Mouse (Mus musculus) liver, embryonic 16.5 days (tissue): Measurements from ENCODE around the gene Npl. TPM values are rescaled to one million over a fixed set of nuclear protein-coding genes. Genes with fewer than 3 reads are reported as not detected.

Experiments used
- ATAC-seq: fragments of 200-750 bp; cut with Nextera tagmentation; 2 replicates; pipeline ENCODE4 v1.8.0; 2017; ENCODE audit warnings: low read depth, mild to moderate bottlenecking, moderate number of reproducible peaks, moderate library complexity
- H3K27ac ChIP-seq: fragments of 300-500 bp; sonication (generic); 2 replicates; pipeline ENCODE4 v1.5.1; 2014; ENCODE audit warnings: mild to moderate bottlenecking, low read length
- H3K27me3 ChIP-seq: fragments of 300-500 bp; sonication (generic); 2 replicates; pipeline ENCODE4 v1.6.1; 2014; ENCODE audit warnings: low read depth, low read length, mixed read lengths; ENCODE audit not compliant: control insufficient read depth, insufficient read depth
- H3K36me3 ChIP-seq: fragments of 300-500 bp; sonication (generic); 2 replicates; pipeline ENCODE4 v1.6.1; 2014; ENCODE audit warnings: mild to moderate bottlenecking; ENCODE audit not compliant: control insufficient read depth, insufficient read depth
- H3K4me1 ChIP-seq: fragments of 300-500 bp; sonication (generic); 2 replicates; pipeline ENCODE4 v1.6.1; 2014; ENCODE audit warnings: low read depth, low read length, mixed read lengths; ENCODE audit not compliant: control insufficient read depth
- H3K4me2 ChIP-seq: fragments of 300-500 bp; sonication (generic); 2 replicates; pipeline ENCODE4 v1.6.1; 2014; ENCODE audit warnings: low read depth, low read length, mixed read lengths
- H3K4me3 ChIP-seq: fragments of 300-500 bp; sonication (generic); 2 replicates; pipeline ENCODE4 v1.5.1; 2014; ENCODE audit warnings: low read depth, mild to moderate bottlenecking, low read length
- H3K9ac ChIP-seq: fragments of 300-500 bp; sonication (generic); 2 replicates; pipeline ENCODE4 v1.6.1; 2014; ENCODE audit warnings: low read depth, low read length
- H3K9me3 ChIP-seq: fragments of 300-500 bp; sonication (generic); replicated peaks from 2 replicates; pipeline ENCODE4 v1.6.1; 2016; ENCODE audit warnings: low read length; ENCODE audit not compliant: control insufficient read depth
- WGBS: fragments of 180-500 bp; shearing (Covaris S2); extraction: QIAGEN DNeasy Blood & Tissue Kit; methylation state at CpG from one replicate; pipeline ENCODE4 v1.1.7; 2014; ENCODE audit not compliant: insufficient replicate concordance; 5-methylcytosine and 5-hydroxymethylcytosine counted together
- polyA plus RNA-seq: library from polyadenylated mRNA; unstranded; fragments of >200 nt; fragmentation: Nextera tagmentation; extraction: Ambion mirVana; gene quantifications from 2 replicates; pipeline ENCODE4 v1.2.1, GENCODE M21; 2015

Gene Npl
- polyA plus RNA-seq, 1 experiment from 2014 or later: 7.0 TPM

DNA sequence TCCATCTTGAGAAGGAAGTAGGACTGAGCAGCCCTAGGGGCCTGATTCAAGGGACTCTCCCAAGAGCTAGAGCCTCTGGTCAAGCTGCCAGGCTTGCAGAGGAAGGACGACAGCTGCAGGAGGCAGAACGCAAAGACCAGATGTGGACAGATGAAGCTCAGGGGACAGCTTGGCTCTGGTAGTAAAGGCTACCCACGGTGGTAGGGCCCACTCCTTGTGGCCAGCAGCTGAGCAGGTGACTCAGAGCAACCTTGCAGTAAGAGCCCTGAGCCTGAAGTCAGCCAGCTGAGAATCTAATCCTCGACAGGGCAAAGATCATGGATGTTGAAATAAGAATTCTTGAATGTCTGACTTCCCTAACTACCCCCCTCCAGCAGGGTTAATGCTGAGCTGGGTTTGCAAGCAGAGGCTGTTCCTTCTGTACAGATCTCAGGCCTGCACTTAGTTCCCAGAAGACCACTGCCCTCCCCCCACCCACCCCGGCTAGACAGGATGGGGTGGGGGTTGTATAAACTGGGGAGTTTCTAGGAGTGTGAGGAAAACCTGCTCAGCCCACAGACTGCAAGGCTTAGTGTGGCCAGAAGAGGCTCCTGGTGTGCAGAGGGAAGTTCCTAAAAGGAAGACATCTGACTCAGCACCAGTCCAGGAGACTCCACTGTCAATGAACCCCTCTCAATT is 48.1 kb downstream of the Npl start:
- H3K4me3 ChIP-seq: no peak overlapping the region
- no peak overlapping the region for H3K9ac ChIP-seq
- peak; percentile 47; the same call in 1 of the 2 replicates for ATAC-seq
- H3K9me3 ChIP-seq: no peaks in the 10 kb centered on the region
- no peaks in the 10 kb centered on the region for H3K27me3 ChIP-seq
- H3K4me1 ChIP-seq: no peaks in the 10 kb centered on the region
- WGBS: 37% methylated on average over 5 of the region's 5 CpGs
- no peak overlapping the region for H3K27ac ChIP-seq
- H3K36me3 ChIP-seq: no peaks in the 10 kb centered on the region
- H3K4me2 ChIP-seq: no peak overlapping the region

DNA sequence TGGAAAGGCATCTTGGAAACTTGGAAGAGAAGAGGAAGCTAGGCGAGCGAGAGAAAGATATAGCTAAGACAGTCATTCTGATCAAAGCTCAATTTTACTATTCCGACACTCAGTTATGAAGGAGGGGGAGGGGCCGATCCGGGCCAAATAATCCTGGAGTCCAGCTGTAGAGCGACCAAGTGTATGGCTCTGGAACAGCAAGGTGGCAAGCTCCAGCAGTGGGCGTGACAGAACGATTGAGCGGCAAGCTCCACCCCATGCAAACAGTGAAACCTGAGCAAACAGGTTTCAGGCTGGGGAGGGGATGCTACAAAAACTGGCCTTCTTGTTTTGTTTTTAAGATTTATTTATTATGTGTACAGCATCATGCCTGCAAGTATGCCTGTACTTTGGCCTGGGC is 49.8 kb downstream of the Npl start:
- no peak overlapping the region for H3K4me2 ChIP-seq
- no peaks in the 10 kb centered on the region for H3K9me3 ChIP-seq
- ATAC-seq: no peak
- no peak overlapping the region for H3K4me3 ChIP-seq
- 67% methylated on average over 9 of the region's 9 CpGs for whole genome bisulfite sequencing
- H3K36me3 ChIP-seq: no peaks in the 10 kb centered on the region
- no peak overlapping the region for H3K27ac ChIP-seq
- H3K9ac ChIP-seq: no peak overlapping the region
- no peaks in the 10 kb centered on the region for H3K4me1 ChIP-seq
- no peaks in the 10 kb centered on the region for H3K27me3 ChIP-seq

DNA sequence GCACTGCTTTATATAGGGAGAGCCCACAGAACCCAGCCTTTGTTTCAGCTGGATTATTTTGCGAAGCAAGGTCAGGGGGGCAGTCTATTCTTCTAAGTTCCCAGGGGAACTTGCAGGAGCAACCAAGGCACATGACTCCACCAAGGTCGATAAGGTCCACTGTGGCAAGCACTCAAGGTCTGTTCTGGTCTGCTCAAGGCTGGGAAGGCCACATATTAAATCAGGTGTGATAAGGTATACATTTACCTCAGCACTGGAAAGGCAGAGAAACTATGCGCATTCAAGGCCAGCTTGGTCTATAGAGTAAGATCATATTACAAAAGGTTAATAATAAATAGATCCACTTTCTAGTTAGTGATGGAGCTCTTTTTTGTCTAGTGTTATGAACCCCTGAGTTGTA is 53.8 kb downstream of the Npl start:
- no peak overlapping the region for H3K9ac ChIP-seq
- ATAC-seq: no peak
- H3K27ac ChIP-seq: no peak overlapping the region
- H3K4me1 ChIP-seq: no peaks in the 10 kb centered on the region
- H3K9me3 ChIP-seq: no peaks in the 10 kb centered on the region
- WGBS: 72% methylated on average over 3 of the region's 3 CpGs
- no peaks in the 10 kb centered on the region for H3K27me3 ChIP-seq
- no peak overlapping the region for H3K4me3 ChIP-seq
- no peak overlapping the region for H3K4me2 ChIP-seq
- H3K36me3 ChIP-seq: no peaks in the 10 kb centered on the region

DNA sequence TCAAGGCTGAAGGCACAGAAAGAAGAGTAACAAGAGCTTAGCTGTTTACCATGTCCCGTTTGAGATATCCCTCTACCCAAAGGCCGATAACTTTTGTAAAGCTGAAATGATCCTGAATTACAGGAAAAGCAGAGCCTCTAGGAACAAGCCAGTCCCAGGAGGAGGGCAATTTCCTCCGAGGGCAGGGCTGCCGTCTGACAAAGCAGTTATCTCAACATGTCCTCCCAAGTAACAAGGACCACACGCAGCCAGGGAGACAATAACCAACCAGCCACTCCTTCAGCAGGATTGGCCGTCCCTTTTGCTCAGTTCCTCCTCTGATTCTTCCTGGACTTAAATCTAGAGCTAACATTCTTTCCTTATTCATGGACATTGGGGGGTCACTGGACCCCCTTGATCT is 55.9 kb downstream of the Npl start:
- 24% methylated on average over 6 of the region's 6 CpGs for WGBS
- H3K4me1 ChIP-seq: no peaks in the 10 kb centered on the region
- H3K27me3 ChIP-seq: no peaks in the 10 kb centered on the region
- H3K36me3 ChIP-seq: no peaks in the 10 kb centered on the region
- ATAC-seq: no peak
- no peak overlapping the region for H3K27ac ChIP-seq
- no peak overlapping the region for H3K4me2 ChIP-seq
- no peak overlapping the region for H3K9ac ChIP-seq
- H3K4me3 ChIP-seq: no peak overlapping the region
- no peaks in the 10 kb centered on the region for H3K9me3 ChIP-seq

DNA sequence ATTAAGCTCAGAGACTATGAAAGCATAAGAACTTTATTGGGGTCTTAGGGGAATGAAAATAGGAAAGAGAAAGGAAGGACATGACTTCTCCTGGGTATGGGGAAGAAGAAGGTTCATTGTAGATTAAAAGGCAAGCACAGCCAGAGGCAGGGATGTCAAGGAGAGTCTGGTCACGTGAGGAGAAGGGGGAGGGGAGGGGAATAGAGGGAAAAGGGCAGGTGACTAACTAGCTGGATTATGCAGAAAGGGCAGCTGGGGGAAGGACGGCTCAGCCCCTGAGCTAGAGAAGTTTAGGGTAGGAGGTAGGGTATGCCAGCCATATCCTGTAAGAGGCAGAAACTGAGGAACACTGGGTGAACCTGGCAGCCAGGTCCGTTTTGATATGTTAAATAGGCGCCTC is 56.5 kb downstream of the Npl start:
- H3K9me3 ChIP-seq: no peaks in the 10 kb centered on the region
- H3K4me3 ChIP-seq: no peak overlapping the region
- H3K27me3 ChIP-seq: no peaks in the 10 kb centered on the region
- H3K4me1 ChIP-seq: no peaks in the 10 kb centered on the region
- 34% methylated on average over 4 of the region's 4 CpGs for WGBS
- no peak overlapping the region for H3K27ac ChIP-seq
- no peak for ATAC-seq
- H3K36me3 ChIP-seq: no peaks in the 10 kb centered on the region
- H3K4me2 ChIP-seq: no peak overlapping the region
- H3K9ac ChIP-seq: no peak overlapping the region

DNA sequence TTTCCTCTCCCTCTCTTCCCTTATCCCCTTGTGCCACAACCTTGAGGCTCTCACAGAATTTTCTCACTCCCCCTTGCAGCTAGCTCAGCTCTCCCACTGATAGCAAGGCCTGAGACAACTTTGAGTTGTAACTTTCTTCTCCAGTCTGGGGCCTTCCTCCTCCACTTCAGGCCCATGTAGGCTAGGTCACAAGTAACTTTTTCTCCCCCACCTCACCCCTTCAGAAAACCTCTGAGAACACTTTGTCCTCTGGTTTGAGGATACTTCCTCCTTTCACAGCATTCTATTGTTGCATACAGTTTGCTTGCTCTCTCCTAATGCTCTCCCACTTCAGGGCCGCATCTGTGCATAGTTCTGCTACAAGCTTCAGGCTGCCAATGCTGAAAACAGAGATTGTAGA is 58.0 kb downstream of the Npl start:
- H3K36me3 ChIP-seq: no peaks in the 10 kb centered on the region
- WGBS: 68% methylated on average over 1 of the region's 1 CpGs
- H3K4me1 ChIP-seq: no peaks in the 10 kb centered on the region; the same call in 1 of the 2 replicates
- H3K9me3 ChIP-seq: no peaks in the 10 kb centered on the region
- H3K27ac ChIP-seq: no peak overlapping the region
- H3K9ac ChIP-seq: no peak overlapping the region
- no peak for ATAC-seq
- H3K27me3 ChIP-seq: no peaks in the 10 kb centered on the region
- H3K4me3 ChIP-seq: no peak overlapping the region
- no peak overlapping the region for H3K4me2 ChIP-seq

DNA sequence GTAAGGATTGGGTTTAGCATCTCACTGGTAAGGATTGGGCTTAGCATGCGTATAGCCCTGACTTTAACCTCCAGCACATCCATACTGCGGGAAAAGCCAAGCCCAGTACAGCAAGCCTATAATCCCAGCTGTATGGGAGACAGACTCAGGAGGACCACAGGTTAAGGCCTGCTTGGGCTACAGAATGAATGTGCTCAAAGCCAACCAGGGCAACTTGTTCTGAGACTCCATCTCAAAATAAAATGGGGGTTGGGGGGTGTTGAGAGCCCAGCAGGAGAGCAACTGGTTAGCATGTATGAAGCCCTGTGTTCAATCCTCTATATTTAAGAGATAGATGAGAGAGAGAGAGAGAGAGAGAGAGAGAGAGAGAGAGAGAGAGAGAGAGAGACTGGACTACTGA is 58.5 kb downstream of the Npl start:
- Histone ChIP-seq H3K36me3 (no peaks in the 10 kb centered on the region), H3K9ac (no peak overlapping the region), H3K27ac (no peak overlapping the region), H3K9me3 (no peaks in the 10 kb centered on the region), H3K4me1 (no peaks in the 10 kb centered on the region; the same call in 1 of the 2 replicates), H3K27me3 (no peaks in the 10 kb centered on the region), H3K4me3 (no peak overlapping the region), H3K4me2 (no peak overlapping the region)
- ATAC-seq: no peak
- 77% methylated on average over 2 of the region's 2 CpGs for WGBS

DNA sequence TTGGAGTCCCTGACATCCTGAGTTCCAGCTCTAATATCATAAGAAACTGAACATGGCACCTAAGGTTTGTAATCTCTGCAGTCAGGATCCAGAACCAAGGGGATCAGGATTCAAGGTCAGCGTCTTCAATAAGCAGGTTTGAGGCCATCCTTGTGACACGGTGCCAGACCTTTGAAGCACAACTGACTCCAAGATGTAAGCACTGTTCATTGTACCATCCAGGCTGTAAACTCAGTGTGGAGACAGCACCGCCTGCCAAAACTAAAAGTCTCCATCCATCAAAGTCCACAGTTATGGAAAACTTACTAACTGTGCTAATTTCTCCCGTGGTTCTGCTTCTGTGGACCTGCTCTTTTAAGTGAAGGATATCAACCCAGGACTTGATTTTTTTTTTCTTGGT is 59.9 kb downstream of the Npl start:
- Histone ChIP-seq H3K36me3 (no peaks in the 10 kb centered on the region), H3K4me1 (peaks cover 9% of the 10 kb centered on the region), H3K4me2 (no peak overlapping the region), H3K27me3 (no peaks in the 10 kb centered on the region), H3K9me3 (no peaks in the 10 kb centered on the region), H3K9ac (no peak overlapping the region), H3K4me3 (no peak overlapping the region), H3K27ac (no peak overlapping the region)
- ATAC-seq: no peak
- 74% methylated on average over 4 of the region's 4 CpGs for WGBS

DNA sequence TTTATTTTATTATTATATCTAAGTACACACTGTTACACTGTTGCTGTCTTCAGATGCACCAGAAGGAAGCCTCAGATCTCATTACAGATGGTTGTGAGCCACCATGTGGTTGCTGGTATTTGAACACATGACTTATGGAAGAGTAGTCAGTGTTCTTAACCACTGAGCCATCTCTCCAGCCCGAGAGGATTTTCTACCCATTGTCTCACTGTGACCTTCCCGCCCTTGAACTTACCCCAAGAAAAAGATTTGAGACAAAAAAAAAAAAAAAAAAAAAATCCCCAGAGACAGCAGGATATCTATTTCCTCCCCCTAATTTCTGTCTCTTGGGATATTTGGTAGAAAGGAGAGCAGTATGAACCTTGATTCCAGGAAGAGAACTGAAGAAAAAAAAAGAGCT is 60.3 kb downstream of the Npl start:
- Histone ChIP-seq H3K36me3 (no peaks in the 10 kb centered on the region), H3K9ac (no peak overlapping the region), H3K4me1 (peaks cover 13% of the 10 kb centered on the region), H3K27ac (no peak overlapping the region), H3K9me3 (no peaks in the 10 kb centered on the region), H3K4me3 (no peak overlapping the region), H3K4me2 (no peak overlapping the region), H3K27me3 (no peaks in the 10 kb centered on the region)
- no peak for ATAC-seq
- 43% methylated on average over 2 of the region's 2 CpGs for WGBS
